8 mouse cellular contexts compared by ENCODE assay signal in genomic region chr5:130029142-130029897, GRCm38 (mm10). TPM values are rescaled to one million over a fixed set of nuclear protein-coding genes. Genes with fewer than 3 reads are reported as not detected.
DNase-seq lines count a peak whose midpoint lies in the region; ATAC-seq and TF ChIP-seq lines count a peak whose summit lies in the region.

Asl (minus strand) TSS chr5:130029247.
Crcp (plus strand) TSS chr5:130029290.

- peak; percentile 81 for ATAC-seq in embryonic facial prominence, embryonic 15.5 days (ENCODE audit: insufficient number of reproducible peaks, low FRiP score, low TSS enrichment, low read depth)
- ATAC-seq in limb, embryonic 13.5 days (ENCODE audit: low FRiP score, low read depth), result peak; percentile 84
- ATAC-seq in midbrain, embryonic 15.5 days (replicated peaks), result peak; percentile 85

- H3K9ac ChIP-seq in embryonic facial prominence, embryonic 15.5 days, result peak within 1 kb of the TSS; percentile 78
- H3K9ac ChIP-seq in limb, embryonic 13.5 days, result peak within 1 kb of the TSS; percentile 81
- peak within 1 kb of the TSS; percentile 90 for H3K9ac ChIP-seq in midbrain, embryonic 15.5 days

- H3K27me3 ChIP-seq in embryonic facial prominence, embryonic 15.5 days, result 0 out of 2 replicates have a peak, but pooled peaks cover 3% of the 10 kb centered on the region
- no peaks in the 10 kb centered on the region for H3K27me3 ChIP-seq in limb, embryonic 13.5 days
- no peaks in the 10 kb centered on the region for H3K27me3 ChIP-seq in midbrain, embryonic 15.5 days (replicated peaks)
- H3K27me3 ChIP-seq in spleen, adult 2 months (ENCODE audit: control insufficient read depth, insufficient read depth, low read length), result no peaks in the 10 kb centered on the region

- no peaks in the 10 kb centered on the region for H3K9me3 ChIP-seq in embryonic facial prominence, embryonic 15.5 days (replicated peaks)
- H3K9me3 ChIP-seq in limb, embryonic 13.5 days, result no peaks in the 10 kb centered on the region
- H3K9me3 ChIP-seq in midbrain, embryonic 15.5 days, result no peaks in the 10 kb centered on the region

- H3K4me3 ChIP-seq in bone marrow macrophage, adult 2 months (ENCODE audit: insufficient read depth, low read length), result peak within 1 kb of the TSS; percentile 81
- H3K4me3 ChIP-seq in embryonic facial prominence, embryonic 15.5 days (replicated peaks), result peak within 1 kb of the TSS; percentile 78
- H3K4me3 ChIP-seq in limb, embryonic 13.5 days, result peak within 1 kb of the TSS; percentile 72
- H3K4me3 ChIP-seq in midbrain, embryonic 15.5 days, result peak within 1 kb of the TSS; percentile 90
- peak within 1 kb of the TSS; percentile 83 for H3K4me3 ChIP-seq in spleen, adult 2 months (ENCODE audit: extremely low read depth, insufficient read depth, insufficient read length)

- H3K4me1 ChIP-seq in bone marrow macrophage, adult 2 months (ENCODE audit: control insufficient read depth, insufficient read depth, low read length), result peaks cover 25% of the 10 kb centered on the region
- 0 out of 2 replicates have a peak, but pooled peaks cover 8% of the 10 kb centered on the region for H3K4me1 ChIP-seq in embryonic facial prominence, embryonic 15.5 days
- peaks cover 10% of the 10 kb centered on the region for H3K4me1 ChIP-seq in limb, embryonic 13.5 days
- H3K4me1 ChIP-seq in midbrain, embryonic 15.5 days, result peaks cover 10% of the 10 kb centered on the region
- no peaks in the 10 kb centered on the region; the same call in 1 of the 2 replicates for H3K4me1 ChIP-seq in spleen, adult 2 months (ENCODE audit: control insufficient read depth, insufficient read depth, insufficient read length)

- H3K27ac ChIP-seq in bone marrow macrophage, adult 2 months (ENCODE audit: insufficient read depth, low read depth, low read length), result peak within 1 kb of the TSS; percentile 86
- peak within 1 kb of the TSS; percentile 94 for H3K27ac ChIP-seq in embryonic facial prominence, embryonic 15.5 days (replicated peaks)
- peak within 1 kb of the TSS; percentile 88 for H3K27ac ChIP-seq in limb, embryonic 13.5 days
- H3K27ac ChIP-seq in midbrain, embryonic 15.5 days, result peak within 1 kb of the TSS; percentile 96
- peak within 1 kb of the TSS; percentile 87 for H3K27ac ChIP-seq in spleen, adult 2 months (ENCODE audit: insufficient read depth, low read length)

- 1% methylated on average over 51 of the region's 51 CpGs for WGBS in embryonic facial prominence, embryonic 15.5 days
- WGBS in limb, embryonic 13.5 days, result 2% methylated on average over 51 of the region's 51 CpGs
- WGBS in midbrain, embryonic 15.5 days, result 2% methylated on average over 51 of the region's 51 CpGs
- WGBS in spleen, adult 2 months, result 1% methylated on average over 51 of the region's 51 CpGs

- no peak for TF ChIP-seq POLR2A in bone marrow macrophage, adult 2 months (IDR thresholded peaks at IDR 0.05; ENCODE audit: borderline replicate concordance, low read depth, low read length)
- TF ChIP-seq POLR2A in spleen, adult 2 months (IDR thresholded peaks at IDR 0.05; ENCODE audit: low read depth, low read length), result peak; percentile 82

- peak within 1 kb of the TSS; percentile 66 for H3K4me2 ChIP-seq in embryonic facial prominence, embryonic 15.5 days (replicated peaks)
- H3K4me2 ChIP-seq in limb, embryonic 13.5 days (replicated peaks), result peak within 1 kb of the TSS; percentile 72
- H3K4me2 ChIP-seq in midbrain, embryonic 15.5 days, result peak within 1 kb of the TSS; percentile 73

- DNase-seq in B cell, adult 2 months, result peak; percentile 89 to 91
- peak; percentile 92 for DNase-seq in heart, adult 8-10 months (ENCODE audit: low spot score)
- peak; percentile 87 for DNase-seq in kidney, adult 9 months
- DNase-seq in spleen, adult 2 months (ENCODE audit: low read depth in 1 of 2, low spot score in 2 of 2), result peak; percentile 45 to 89

- no peaks in the 10 kb centered on the region for H3K36me3 ChIP-seq in embryonic facial prominence, embryonic 15.5 days
- no peaks in the 10 kb centered on the region for H3K36me3 ChIP-seq in limb, embryonic 13.5 days
- no peaks in the 10 kb centered on the region for H3K36me3 ChIP-seq in midbrain, embryonic 15.5 days (replicated peaks)
- no peaks in the 10 kb centered on the region for H3K36me3 ChIP-seq in spleen, adult 2 months (ENCODE audit: control insufficient read depth, insufficient read depth, low read length)

- TF ChIP-seq CTCF in bone marrow macrophage, adult 2 months (IDR thresholded peaks at IDR 0.05; ENCODE audit: low read depth, low read length), result no peak
- no peak for TF ChIP-seq CTCF in spleen, adult 2 months (IDR thresholded peaks at IDR 0.05; ENCODE audit: extremely low read depth, insufficient read depth, insufficient read length, insufficient replicate concordance)

RNA-seq across cellular contexts. Expression of gene Asl, which starts in this region (rescaled TPM):
- 72.7 and 80.7 TPM in 2 replicates for polyA plus RNA-seq in bone marrow macrophage, adult 2 months (2012; ENCODE audit: insufficient read depth, insufficient read length, missing spikeins)
- 30.0 and 30.4 TPM in 2 replicates for polyA plus RNA-seq in embryonic facial prominence, embryonic 15.5 days (2015; fragmentation: Nextera tagmentation; extraction: Ambion mirVana)
- total RNA-seq in heart, adult 8-10 months (2022), result 1 to 10 TPM; 3.0 to 7.1 (median 6.3) TPM
- polyA plus RNA-seq in limb, embryonic 13.5 days (2015; fragmentation: Nextera tagmentation; extraction: Ambion mirVana), result 32.1 and 33.6 TPM in 2 replicates
- polyA plus RNA-seq in midbrain, embryonic 15.5 days (2015; fragmentation: Nextera tagmentation; extraction: Ambion mirVana), result 40.1 and 42.4 TPM in 2 replicates
- 18.0 and 22.4 TPM in 2 replicates for polyA plus RNA-seq in spleen, adult 2 months (2012; rRNA removed)

RNA-seq across cellular contexts. Expression of gene Crcp, which starts in this region (rescaled TPM):
- 30.1 and 31.5 TPM in 2 replicates for polyA plus RNA-seq in bone marrow macrophage, adult 2 months (2012; ENCODE audit: insufficient read depth, insufficient read length, missing spikeins)
- 37.9 and 39.4 TPM in 2 replicates for polyA plus RNA-seq in embryonic facial prominence, embryonic 15.5 days (2015; fragmentation: Nextera tagmentation; extraction: Ambion mirVana)
- 10 to 100 TPM; 11.5 to 16.1 (median 14.5) TPM for total RNA-seq in heart, adult 8-10 months (2022)
- 45.6 and 47.3 TPM in 2 replicates for polyA plus RNA-seq in limb, embryonic 13.5 days (2015; fragmentation: Nextera tagmentation; extraction: Ambion mirVana)
- polyA plus RNA-seq in midbrain, embryonic 15.5 days (2015; fragmentation: Nextera tagmentation; extraction: Ambion mirVana), result 88.6 and 91.3 TPM in 2 replicates
- polyA plus RNA-seq in spleen, adult 2 months (2012; rRNA removed), result 7.1 and 9.8 TPM in 2 replicates

Comparison
In these comparisons a context has a peak if more than half of its experiments do, and no peak if none do; other contexts are left out.
1. Peak in every context shown above with its lines: DNase-seq, ATAC-seq, H3K4me3 ChIP-seq and H3K27ac ChIP-seq.